Mouse (Mus musculus) left cerebral cortex, postnatal 25 days (tissue): Measurements from ENCODE around the gene Hist1h4i. TPM values are rescaled to one million over a fixed set of nuclear protein-coding genes. Genes with fewer than 3 reads are reported as not detected.

ENCODE experiments used
- DNase-seq, 2 experiments: peaks; one replicate each; pipeline ENCODE4 v3.0.0; 2022; ENCODE audit warnings: low spot score in 2 of 2, mixed read lengths in 1 of 2
- intact Hi-C: fragments of 180-260 bp; cut with DNase I; formaldehyde crosslinking; loops from one replicate; pipeline ENCODE4 v1.15.1; 2025
- total RNA-seq, 2 experiments: library from RNA; stranded (reverse); gene quantifications; 2 replicates each; pipeline ENCODE4 v1.2.3; 2021

Hist1h4i gene
- total RNA-seq, 2 experiments from 2014 or later, result 60.2 to 73.2 TPM

- intact Hi-C loops, result loop anchor here (10.0 kb wide), 2 partner anchors 165 to 855 kb away; no protein-coding TSS in a partner anchor
- DNase-seq, result no peak
Measured at GRCm38 (mm10) chr13:22019934-22020835, 21.0 kb downstream of the Hist1h4i start.

- intact Hi-C loops, result loop anchor here (2.0 kb wide), 1 partner anchor 19 kb away; no protein-coding TSS in a partner anchor
- peak; percentile 76 to 84 for DNase-seq
Measured at GRCm38 (mm10) chr13:22015479-22016450, 25.4 kb downstream of the Hist1h4i start.

DNA sequence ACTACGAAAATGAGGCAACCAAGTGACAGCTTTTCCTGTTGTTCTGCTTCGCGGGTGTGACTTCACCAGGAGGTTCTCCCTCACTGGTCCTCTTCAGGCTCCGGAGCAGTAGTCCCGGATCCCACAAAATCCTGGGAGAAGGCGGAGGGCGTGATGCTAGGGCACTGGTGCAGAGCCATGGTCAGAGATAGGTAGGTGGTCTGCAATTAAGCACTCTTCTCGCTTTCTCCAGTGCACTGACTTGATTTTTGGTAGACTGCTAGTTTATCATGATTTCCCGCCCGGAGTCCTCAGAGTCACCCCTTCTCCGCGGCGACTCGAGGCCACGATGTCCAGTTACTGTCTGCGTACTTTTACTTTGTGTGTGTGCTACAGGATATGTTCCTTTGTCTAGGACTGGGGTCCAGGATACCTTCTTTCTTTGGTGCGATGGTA is 26.7 kb downstream of the Hist1h4i start:
- intact Hi-C loops, result loop anchor here (2.0 kb wide), 1 partner anchor 18 kb away; no protein-coding TSS in a partner anchor
- DNase-seq, result no peak

GRCm38 (mm10) chr13:22013716-22014115 is 27.4 kb downstream of the Hist1h4i start:
- no peak for DNase-seq
- intact Hi-C loops, result loop anchor here (2.0 kb wide), 1 partner anchor 17 kb away; no protein-coding TSS in a partner anchor

DNA sequence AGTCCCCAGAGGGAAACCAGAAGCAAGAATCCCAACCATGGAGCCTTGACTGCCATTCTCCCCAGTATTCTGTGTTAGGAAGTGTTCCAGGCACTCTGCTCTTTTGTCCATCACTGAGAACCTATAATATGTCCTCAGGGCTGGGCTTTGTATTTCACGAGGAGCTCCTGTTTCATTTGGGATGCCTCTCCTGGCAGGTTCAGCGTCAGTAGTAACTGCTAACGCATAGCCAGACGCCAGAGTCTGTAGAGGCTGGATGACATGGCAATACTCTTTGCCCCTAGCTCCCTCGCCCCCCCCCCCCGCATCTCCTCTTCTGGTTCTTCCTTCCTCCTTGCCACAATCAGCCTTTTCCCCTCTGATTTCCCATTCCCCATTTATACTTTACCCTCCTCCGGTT is 31.5 kb downstream of the Hist1h4i start, which contains the start of gene Prss16:
TSS of gene Prss16 (minus strand) at position 101 of the 400 bp plus-strand sequence.
- intact Hi-C loops, result loop anchor here (5.0 kb wide), 1 partner anchor 92 kb away; no protein-coding TSS in a partner anchor
- DNase-seq, result no peak

GRCm38 (mm10) chr13:22008707-22009106 is 32.5 kb downstream of the Hist1h4i start:
- DNase-seq, result no peak
- intact Hi-C loops, result loop anchor here (5.0 kb wide), 1 partner anchor 91 kb away; no protein-coding TSS in a partner anchor

GRCm38 (mm10) chr13:22007872-22008271 is 33.3 kb downstream of the Hist1h4i start:
- intact Hi-C loops, result loop anchor here (5.0 kb wide), 1 partner anchor 91 kb away; no protein-coding TSS in a partner anchor
- no peak for DNase-seq

DNA sequence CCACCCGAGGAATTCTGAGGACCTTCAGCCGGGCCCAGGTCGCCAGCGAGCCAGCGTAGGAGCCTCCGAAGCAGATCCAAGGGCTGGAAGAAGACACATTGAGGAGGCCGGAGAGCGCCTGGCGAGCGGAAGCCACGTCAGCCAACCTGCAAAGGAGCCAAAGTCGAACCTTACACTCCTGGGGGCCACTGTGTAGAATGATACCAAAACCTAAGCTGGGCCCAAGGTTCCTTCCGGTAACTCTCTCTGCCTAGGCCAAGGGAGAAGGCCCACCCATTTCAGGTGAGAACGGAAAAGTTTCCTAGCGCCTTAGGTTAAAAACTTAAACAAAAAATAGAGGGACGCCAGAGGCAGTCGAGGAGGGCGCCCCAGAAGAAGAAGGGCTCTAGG is 34.0 kb downstream of the Hist1h4i start:
- intact Hi-C loops, result loop anchor here (5.0 kb wide), 1 partner anchor 90 kb away; no protein-coding TSS in a partner anchor
- no peak for DNase-seq

DNA sequence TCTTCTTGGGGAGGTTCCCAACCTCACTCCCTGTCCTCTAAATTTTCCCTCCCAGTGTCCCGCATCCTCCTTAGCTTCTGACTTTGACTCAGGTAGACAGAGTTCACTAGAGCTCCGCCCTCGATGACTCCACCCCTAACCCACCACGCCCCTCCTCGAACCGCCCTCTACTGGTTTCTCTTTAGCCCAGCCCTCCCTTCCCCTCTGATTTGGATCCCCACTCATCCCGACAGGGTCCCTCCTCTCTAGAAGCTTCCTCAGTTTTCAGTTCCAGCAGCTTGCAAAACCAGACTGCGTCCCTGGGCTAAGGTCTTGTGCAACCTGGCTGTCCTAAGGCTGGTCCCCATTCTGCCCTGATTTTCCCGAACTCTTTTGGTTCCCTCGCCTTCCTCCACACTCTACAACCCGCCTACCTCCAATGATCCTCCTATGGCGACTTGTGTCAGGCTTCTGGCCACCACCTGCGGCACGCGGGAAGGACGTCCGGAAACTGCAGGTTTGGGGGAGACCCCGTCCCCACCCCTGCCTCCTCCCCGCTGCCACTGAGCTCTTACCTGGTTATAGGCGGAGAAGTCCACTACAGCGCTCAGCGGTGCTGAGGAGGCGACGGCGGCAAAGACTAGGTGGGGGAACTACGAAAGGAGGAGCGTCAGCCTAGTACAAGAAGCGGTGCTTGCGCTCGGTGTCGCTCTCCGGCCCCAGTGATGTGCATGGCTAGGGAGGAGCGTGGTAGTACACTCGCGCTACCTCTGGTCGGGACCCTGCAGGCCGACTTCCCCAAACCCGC is 34.6 kb downstream of the Hist1h4i start:
- intact Hi-C loops, result loop anchor here (5.0 kb wide), 1 partner anchor 89 kb away; no protein-coding TSS in a partner anchor
- DNase-seq, result peak in 1 of 2 experiments; percentile 9

GRCm38 (mm10) chr13:22005605-22006333 is 35.4 kb downstream of the Hist1h4i start:
- intact Hi-C loops, result loop anchor here (5.0 kb wide), 1 partner anchor 88 kb away; no protein-coding TSS in a partner anchor
- DNase-seq, result peak; percentile 30 to 44

- intact Hi-C loops, result no loop called here
- DNase-seq, result no peak
Measured at GRCm38 (mm10) chr13:22001823-22002222, 39.3 kb downstream of the Hist1h4i start.

GRCm38 (mm10) chr13:22001346-22001745 is 39.8 kb downstream of the Hist1h4i start:
- no peak for DNase-seq
- intact Hi-C loops, result no loop called here

DNA sequence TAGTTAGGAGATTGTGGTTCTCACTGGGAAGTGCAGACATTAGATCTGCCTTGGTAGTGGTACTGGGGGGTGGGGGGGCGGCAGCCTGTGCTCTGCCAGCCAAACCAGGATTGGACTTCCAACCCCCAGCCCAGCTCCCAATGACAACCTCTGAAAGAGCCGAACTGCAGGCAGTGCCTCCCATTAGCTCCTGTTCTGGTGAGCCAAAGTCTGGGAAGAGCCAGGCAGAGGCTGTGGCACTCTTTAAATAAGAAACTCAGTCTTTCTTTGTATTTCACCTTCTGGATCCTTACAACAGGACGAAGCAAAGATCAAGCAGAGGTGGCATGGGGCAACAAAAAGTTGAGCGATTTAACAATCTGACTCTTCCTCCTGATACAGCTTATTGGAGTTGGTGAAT is 42.0 kb downstream of the Hist1h4i start:
- intact Hi-C loops, result no loop called here

GRCm38 (mm10) chr13:21998412-21998811 is 42.8 kb downstream of the Hist1h4i start:
- intact Hi-C loops, result no loop called here
- no peak for DNase-seq

More for the DNA sequence above, 42.0 kb downstream of the Hist1h4i start:
- no peak for DNase-seq

GRCm38 (mm10) chr13:21997821-21998220 is 43.3 kb downstream of the Hist1h4i start:
- intact Hi-C loops, result loop anchor here (2.0 kb wide), 1 partner anchor 17 kb away; no protein-coding TSS in a partner anchor
- no peak for DNase-seq

- peak in 1 of 2 experiments; percentile 3 for DNase-seq
- intact Hi-C loops, result loop anchor here (2.0 kb wide), 1 partner anchor 17 kb away; no protein-coding TSS in a partner anchor
Measured at GRCm38 (mm10) chr13:21997201-21997820, 43.9 kb downstream of the Hist1h4i start.

DNA sequence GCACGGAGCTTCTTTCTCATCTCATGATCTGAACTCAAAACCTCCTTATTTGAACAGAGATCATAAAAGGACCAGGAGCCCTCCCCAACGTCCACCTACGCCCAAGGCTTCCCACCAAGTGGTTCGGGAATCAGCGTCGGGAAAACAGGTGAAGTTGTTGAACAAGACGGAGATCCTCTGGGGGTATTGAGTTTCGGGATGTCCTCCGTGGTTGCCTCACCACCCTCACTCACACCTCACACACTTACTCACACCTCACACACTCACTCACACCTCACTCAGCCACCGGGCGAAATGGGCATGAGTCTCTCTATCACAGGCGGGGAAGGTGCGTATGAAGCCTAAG is 44.3 kb downstream of the Hist1h4i start:
- DNase-seq, result peak in 1 of 2 experiments; percentile 5
- intact Hi-C loops, result loop anchor here (2.0 kb wide), 1 partner anchor 18 kb away; no protein-coding TSS in a partner anchor
